Mouse (Mus musculus): ENCODE measurements around the gene Pde12. TPM values are rescaled to one million over a fixed set of nuclear protein-coding genes. Genes with fewer than 3 reads are reported as not detected.
"Not testable (repeated sequence)": the region's sequence is repeated elsewhere in the genome, so short reads cannot be mapped to it uniquely, and the experiment has no call there.

Pde12 gene
- polyA plus RNA-seq, 1 experiment from 2014 or later, result 13.7 TPM

DNA sequence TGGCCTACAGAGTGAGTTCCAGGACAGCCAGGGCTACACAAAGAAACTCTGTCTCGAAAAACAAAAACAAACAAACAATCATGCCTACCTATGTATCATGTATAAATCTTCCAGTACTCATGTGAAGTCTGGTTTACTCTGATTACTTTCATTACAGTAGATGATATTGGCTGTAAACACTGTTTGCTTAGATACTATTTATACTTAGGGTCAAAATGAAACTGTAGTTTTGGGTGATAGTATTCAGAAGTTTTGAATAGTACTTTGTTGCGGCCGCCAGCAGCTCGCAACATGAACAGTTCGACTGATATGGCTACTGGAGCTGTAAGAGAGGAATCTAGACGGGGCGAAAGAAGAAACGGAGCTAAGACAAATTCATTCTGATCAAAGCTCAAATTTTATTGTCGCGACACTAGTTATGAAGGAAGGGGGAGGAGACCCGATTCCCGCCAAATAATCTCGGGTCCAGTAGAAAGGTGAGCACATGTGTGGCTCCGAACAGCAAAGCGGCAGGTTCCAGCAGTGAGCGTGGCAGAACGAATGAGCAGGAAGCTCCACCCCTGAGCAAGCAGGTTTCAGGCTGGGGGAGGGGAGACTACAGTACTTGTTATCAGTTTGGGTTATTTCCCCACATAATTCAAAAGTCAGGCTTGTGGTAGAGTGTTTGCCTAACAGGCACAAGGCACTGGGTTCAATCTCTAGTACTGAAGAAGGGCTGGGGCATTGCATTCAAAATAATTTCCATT is 2.4 kb upstream of the Pde12 start:
- H3K9ac ChIP-seq (replicated peaks; ENCODE audit: low read depth, low read length); H3K4me2 ChIP-seq (ENCODE audit: low read depth, low read length); H3K9me3 ChIP-seq (ENCODE audit: control insufficient read depth, low read length); H3K4me3 ChIP-seq (ENCODE audit: low read depth, low read length); H3K36me3 ChIP-seq (ENCODE audit: control insufficient read depth, insufficient read depth, low read length); ATAC-seq (ENCODE audit: low read depth); H3K27ac ChIP-seq (ENCODE audit: low read depth, low read length); H3K27me3 ChIP-seq (ENCODE audit: control insufficient read depth, insufficient read depth, low read length): not testable (repeated sequence)
- peaks cover 14% of the 10 kb centered on the region for H3K4me1 ChIP-seq (ENCODE audit: control insufficient read depth, insufficient read depth, low read length)
- 69% methylated on average over 17 of the region's 17 CpGs for WGBS

DNA sequence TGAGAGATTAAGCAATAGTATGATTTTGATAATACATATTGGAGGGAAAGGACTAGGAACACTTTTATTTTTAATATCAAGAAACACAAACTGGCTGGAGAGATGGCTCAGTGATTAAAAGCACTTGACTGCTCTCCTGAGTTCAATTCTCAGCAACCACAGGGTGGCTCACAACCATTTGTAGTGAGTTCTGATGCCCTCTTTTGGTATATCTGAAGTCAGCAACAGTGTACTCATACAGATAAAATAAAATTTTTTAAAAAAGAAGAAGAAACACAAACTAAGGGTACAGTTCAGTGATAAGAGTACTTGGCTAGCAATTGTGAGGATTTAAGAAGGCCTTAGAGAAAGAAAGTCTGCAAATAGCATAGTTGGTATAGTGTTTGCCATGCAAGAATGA is 1.3 kb upstream of the Pde12 start:
- peaks cover 23% of the 10 kb centered on the region for H3K4me1 ChIP-seq (ENCODE audit: control insufficient read depth, insufficient read depth, low read length)
- no peak overlapping the region for H3K27ac ChIP-seq (ENCODE audit: low read depth, low read length)
- no peak for ATAC-seq (ENCODE audit: low read depth)
- no peaks in the 10 kb centered on the region; the same call in 1 of the 2 replicates for H3K36me3 ChIP-seq (ENCODE audit: control insufficient read depth, insufficient read depth, low read length)
- peak overlapping the region; percentile 61; the same call in 1 of the 2 replicates for H3K4me2 ChIP-seq (ENCODE audit: low read depth, low read length)
- no peaks in the 10 kb centered on the region for H3K9me3 ChIP-seq (ENCODE audit: control insufficient read depth, low read length)
- no peaks in the 10 kb centered on the region; the same call in 1 of the 2 replicates for H3K27me3 ChIP-seq (ENCODE audit: control insufficient read depth, insufficient read depth, low read length)
- H3K9ac ChIP-seq (replicated peaks; ENCODE audit: low read depth, low read length), result no peak overlapping the region
- no peak overlapping the region; the same call in 1 of the 2 replicates for H3K4me3 ChIP-seq (ENCODE audit: low read depth, low read length)

DNA sequence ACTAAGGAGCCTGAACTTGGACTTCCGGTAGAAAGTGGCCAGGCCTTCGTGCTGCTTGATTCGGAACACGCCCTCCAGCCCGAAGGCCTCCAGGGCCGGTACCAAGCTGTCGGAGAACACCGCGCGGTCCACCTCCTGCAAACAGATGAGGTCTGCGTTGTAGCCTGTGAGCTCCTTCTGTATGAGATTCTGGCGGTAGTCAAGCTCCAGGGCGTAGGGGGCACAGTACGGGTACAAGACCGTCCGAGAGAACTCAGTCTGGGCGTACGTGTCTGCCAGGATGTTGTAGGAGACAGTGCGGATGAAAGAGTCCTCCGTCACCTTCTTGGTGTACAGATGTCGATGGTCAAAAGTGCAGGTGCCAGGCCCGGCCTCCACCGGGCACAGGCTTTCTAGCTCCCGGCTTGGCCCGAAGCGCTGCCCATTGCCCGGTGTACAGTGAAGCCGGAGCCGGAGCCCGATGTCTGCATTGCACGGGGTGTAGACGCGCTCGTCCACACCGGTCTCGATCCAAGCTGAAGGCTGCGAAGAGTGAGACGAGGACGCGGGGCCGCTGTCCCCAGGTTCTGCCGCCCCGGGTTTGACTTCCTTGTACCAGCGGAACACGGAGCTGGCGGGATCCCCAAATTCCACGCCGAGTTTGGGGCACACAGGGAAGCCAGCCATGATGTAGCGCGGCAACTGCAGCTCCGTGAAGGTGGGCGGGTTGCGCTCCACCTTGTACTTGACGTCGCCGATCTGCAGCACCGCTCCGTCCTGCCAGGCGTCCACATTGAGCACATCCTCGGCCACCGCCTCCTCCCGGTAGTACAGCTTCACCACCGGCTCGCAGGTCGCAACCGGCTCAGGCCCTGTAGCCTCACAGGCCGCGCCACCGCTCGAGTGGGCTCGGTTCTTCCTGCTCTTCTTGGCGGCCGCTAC is 1.1 kb downstream of the Pde12 start:
- ATAC-seq (ENCODE audit: low read depth), result peak; percentile 58
- peaks cover 6% of the 10 kb centered on the region; the same call in 1 of the 2 replicates for H3K36me3 ChIP-seq (ENCODE audit: control insufficient read depth, insufficient read depth, low read length)
- H3K4me3 ChIP-seq (ENCODE audit: low read depth, low read length), result peak overlapping the region; percentile 88
- H3K27me3 ChIP-seq (ENCODE audit: control insufficient read depth, insufficient read depth, low read length), result no peaks in the 10 kb centered on the region; the same call in 1 of the 2 replicates
- peak overlapping the region; percentile 87 for H3K9ac ChIP-seq (replicated peaks; ENCODE audit: low read depth, low read length)
- peak overlapping the region; percentile 96 for H3K4me2 ChIP-seq (ENCODE audit: low read depth, low read length)
- H3K9me3 ChIP-seq (ENCODE audit: control insufficient read depth, low read length), result no peaks in the 10 kb centered on the region
- peaks cover 23% of the 10 kb centered on the region for H3K4me1 ChIP-seq (ENCODE audit: control insufficient read depth, insufficient read depth, low read length)
- peak overlapping the region; percentile 83 for H3K27ac ChIP-seq (ENCODE audit: low read depth, low read length)
- under 1% methylated on average over 73 of the region's 73 CpGs for WGBS

DNA sequence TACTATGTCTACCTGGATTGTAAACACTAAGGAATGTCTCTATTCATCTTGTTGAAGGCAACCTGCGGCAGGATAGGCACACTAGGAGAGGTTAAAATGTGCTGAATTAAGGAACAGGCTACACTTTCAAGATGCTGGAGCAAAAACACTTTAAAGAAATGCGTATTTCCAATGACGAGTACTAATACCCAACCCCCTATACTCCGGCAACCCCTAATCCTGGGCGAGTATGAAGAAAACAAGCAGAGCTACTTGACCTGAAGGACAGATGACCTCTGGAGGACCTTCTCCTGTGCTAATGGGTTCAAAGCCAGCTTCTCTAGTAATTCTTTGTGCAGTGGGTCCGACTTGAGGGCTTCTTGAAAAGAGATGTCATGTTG is 1.7 kb downstream of the Pde12 start:
- peaks cover 23% of the 10 kb centered on the region for H3K4me1 ChIP-seq (ENCODE audit: control insufficient read depth, insufficient read depth, low read length)
- H3K36me3 ChIP-seq (ENCODE audit: control insufficient read depth, insufficient read depth, low read length), result peaks cover 6% of the 10 kb centered on the region; the same call in 1 of the 2 replicates
- no peak for ATAC-seq (ENCODE audit: low read depth)
- H3K9ac ChIP-seq (replicated peaks; ENCODE audit: low read depth, low read length), result peak overlapping the region; percentile 87; the same call in 1 of the 2 replicates
- no peaks in the 10 kb centered on the region; the same call in 1 of the 2 replicates for H3K27me3 ChIP-seq (ENCODE audit: control insufficient read depth, insufficient read depth, low read length)
- peak overlapping the region; percentile 96 for H3K4me2 ChIP-seq (ENCODE audit: low read depth, low read length)
- H3K27ac ChIP-seq (ENCODE audit: low read depth, low read length), result no peak overlapping the region
- H3K9me3 ChIP-seq (ENCODE audit: control insufficient read depth, low read length), result no peaks in the 10 kb centered on the region
- 38% methylated on average over 6 of the region's 6 CpGs for WGBS
- H3K4me3 ChIP-seq (ENCODE audit: low read depth, low read length), result peak overlapping the region; percentile 88

DNA sequence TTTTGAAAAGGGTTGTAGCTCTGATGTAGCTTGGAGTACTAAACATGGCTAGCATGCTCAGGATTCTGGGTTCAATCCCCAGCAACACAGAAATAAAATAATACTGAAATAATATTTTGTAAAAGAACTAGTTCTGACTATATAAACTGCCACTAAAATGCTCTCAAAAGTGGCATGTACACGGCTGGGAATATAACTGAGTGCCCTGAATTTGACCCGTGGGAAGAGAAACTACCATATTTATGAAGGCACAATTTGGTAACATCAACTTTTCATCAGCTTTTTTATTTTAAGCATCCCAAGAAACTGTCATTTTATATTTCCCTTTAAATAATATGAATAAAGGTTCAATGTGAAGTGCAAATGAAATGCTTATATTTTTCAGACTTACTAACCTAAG is 5.8 kb downstream of the Pde12 start:
- peaks cover 6% of the 10 kb centered on the region; the same call in 1 of the 2 replicates for H3K36me3 ChIP-seq (ENCODE audit: control insufficient read depth, insufficient read depth, low read length)
- no peak overlapping the region for H3K27ac ChIP-seq (ENCODE audit: low read depth, low read length)
- H3K27me3 ChIP-seq (ENCODE audit: control insufficient read depth, insufficient read depth, low read length), result no peaks in the 10 kb centered on the region; the same call in 1 of the 2 replicates
- no peak for ATAC-seq (ENCODE audit: low read depth)
- H3K4me2 ChIP-seq (ENCODE audit: low read depth, low read length), result no peak overlapping the region
- no peak overlapping the region for H3K4me3 ChIP-seq (ENCODE audit: low read depth, low read length)
- H3K4me1 ChIP-seq (ENCODE audit: control insufficient read depth, insufficient read depth, low read length), result peaks cover 19% of the 10 kb centered on the region
- H3K9ac ChIP-seq (replicated peaks; ENCODE audit: low read depth, low read length), result no peak overlapping the region
- H3K9me3 ChIP-seq (ENCODE audit: control insufficient read depth, low read length), result no peaks in the 10 kb centered on the region
- 93% methylated on average over 2 of the region's 2 CpGs for WGBS

DNA sequence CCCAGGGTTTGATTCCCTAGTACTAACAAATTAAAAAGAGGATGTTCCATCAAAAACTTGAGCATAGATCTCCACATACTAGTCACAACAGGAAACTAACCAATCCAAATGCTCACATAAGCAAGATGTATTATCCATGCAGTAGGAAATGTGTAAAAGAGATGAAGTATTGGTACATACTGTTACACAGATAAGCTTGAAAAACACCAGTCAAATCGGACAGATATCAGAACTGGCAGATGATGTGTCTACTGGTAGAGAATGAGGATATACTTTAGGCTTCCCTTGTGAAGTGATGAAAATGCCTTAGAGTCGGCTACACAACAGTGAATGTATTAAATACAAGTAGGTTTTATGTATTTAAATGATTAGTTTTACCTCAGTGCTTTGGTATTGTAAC is 7.2 kb downstream of the Pde12 start:
- no peak overlapping the region for H3K4me3 ChIP-seq (ENCODE audit: low read depth, low read length)
- ATAC-seq (ENCODE audit: low read depth), result no peak
- H3K9me3 ChIP-seq (ENCODE audit: control insufficient read depth, low read length), result no peaks in the 10 kb centered on the region
- H3K36me3 ChIP-seq (ENCODE audit: control insufficient read depth, insufficient read depth, low read length), result peaks cover 9% of the 10 kb centered on the region; the same call in 1 of the 2 replicates
- 90% methylated on average over 2 of the region's 2 CpGs for WGBS
- peaks cover 13% of the 10 kb centered on the region for H3K4me1 ChIP-seq (ENCODE audit: control insufficient read depth, insufficient read depth, low read length)
- H3K9ac ChIP-seq (replicated peaks; ENCODE audit: low read depth, low read length), result no peak overlapping the region
- H3K4me2 ChIP-seq (ENCODE audit: low read depth, low read length), result no peak overlapping the region
- H3K27me3 ChIP-seq (ENCODE audit: control insufficient read depth, insufficient read depth, low read length), result no peaks in the 10 kb centered on the region
- H3K27ac ChIP-seq (ENCODE audit: low read depth, low read length), result no peak overlapping the region

DNA sequence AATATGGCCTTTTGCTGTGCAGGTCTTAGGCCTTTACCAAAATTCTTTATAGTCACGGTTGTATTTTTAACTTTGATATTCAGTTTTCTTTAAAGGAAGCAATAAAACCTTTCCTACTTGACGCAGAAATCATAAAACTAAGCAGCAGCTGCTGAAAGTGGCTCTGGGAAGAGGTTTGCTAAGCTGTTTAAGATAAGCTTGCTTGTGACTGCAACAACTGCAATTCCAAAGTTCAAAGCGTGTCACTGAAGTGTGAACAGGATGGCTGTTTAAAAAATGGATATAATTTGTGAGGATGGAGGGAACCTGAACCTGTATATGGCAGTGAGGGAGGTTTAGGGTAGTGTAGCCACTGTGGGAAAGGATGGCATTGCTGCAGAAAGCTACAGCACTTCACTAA is 7.7 kb downstream of the Pde12 start:
- Histone ChIP-seq H3K36me3 (ENCODE audit: control insufficient read depth, insufficient read depth, low read length) (peaks cover 10% of the 10 kb centered on the region; the same call in 1 of the 2 replicates), H3K27ac (ENCODE audit: low read depth, low read length) (no peak overlapping the region), H3K27me3 (ENCODE audit: control insufficient read depth, insufficient read depth, low read length) (no peaks in the 10 kb centered on the region), H3K9me3 (ENCODE audit: control insufficient read depth, low read length) (no peaks in the 10 kb centered on the region), H3K4me3 (ENCODE audit: low read depth, low read length) (no peak overlapping the region), H3K4me2 (ENCODE audit: low read depth, low read length) (no peak overlapping the region), H3K4me1 (ENCODE audit: control insufficient read depth, insufficient read depth, low read length) (peaks cover 9% of the 10 kb centered on the region), H3K9ac (replicated peaks; ENCODE audit: low read depth, low read length) (no peak overlapping the region)
- 82% methylated on average over 3 of the region's 3 CpGs for WGBS
- no peak for ATAC-seq (ENCODE audit: low read depth)

DNA sequence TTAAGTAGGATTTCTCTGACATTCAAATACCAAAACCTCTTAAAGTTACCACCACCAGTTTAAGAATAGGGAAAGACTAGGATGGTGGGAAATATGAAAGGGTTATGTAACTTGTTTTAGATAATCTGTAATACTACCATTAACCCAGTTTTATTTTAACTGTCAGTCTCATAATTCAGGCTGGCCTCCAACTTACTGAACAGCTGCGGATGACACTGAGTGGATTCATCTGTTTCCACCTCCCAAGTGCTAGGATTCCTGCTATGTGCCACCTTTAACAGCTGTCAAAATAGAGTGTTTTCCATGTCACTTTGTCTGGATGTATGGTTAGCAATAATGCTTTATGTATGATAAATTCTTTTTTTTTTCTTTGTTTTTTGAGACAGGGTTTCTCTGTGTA is 9.4 kb downstream of the Pde12 start:
- no peak overlapping the region for H3K4me2 ChIP-seq (ENCODE audit: low read depth, low read length)
- no peak overlapping the region for H3K9ac ChIP-seq (replicated peaks; ENCODE audit: low read depth, low read length)
- WGBS, result 89% methylated on average over 1 of the region's 1 CpGs
- peaks cover 21% of the 10 kb centered on the region; the same call in 1 of the 2 replicates for H3K36me3 ChIP-seq (ENCODE audit: control insufficient read depth, insufficient read depth, low read length)
- no peak overlapping the region for H3K27ac ChIP-seq (ENCODE audit: low read depth, low read length)
- no peak overlapping the region for H3K4me3 ChIP-seq (ENCODE audit: low read depth, low read length)
- ATAC-seq (ENCODE audit: low read depth), result no peak
- H3K9me3 ChIP-seq (ENCODE audit: control insufficient read depth, low read length), result no peaks in the 10 kb centered on the region
- H3K4me1 ChIP-seq (ENCODE audit: control insufficient read depth, insufficient read depth, low read length), result no peaks in the 10 kb centered on the region
- H3K27me3 ChIP-seq (ENCODE audit: control insufficient read depth, insufficient read depth, low read length), result no peaks in the 10 kb centered on the region

DNA sequence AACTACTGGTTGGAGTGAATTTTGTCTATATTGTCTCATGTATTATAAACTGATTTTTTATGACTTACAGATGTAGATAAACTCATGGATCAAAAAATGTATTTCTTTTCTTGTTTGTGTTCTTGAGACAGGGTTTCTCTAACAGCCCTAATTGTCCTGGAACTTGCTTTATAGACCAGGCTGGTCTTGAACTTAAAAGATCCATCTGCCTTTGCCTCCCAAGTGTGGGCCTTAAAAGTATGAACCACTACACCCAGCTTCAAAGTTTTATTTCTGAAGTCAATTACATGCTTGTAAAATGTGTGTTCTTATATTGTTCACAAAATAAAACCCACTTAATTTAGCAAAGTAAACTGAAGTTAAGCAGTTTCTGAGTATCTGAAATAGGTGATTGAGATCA is 11.5 kb downstream of the Pde12 start:
- Histone ChIP-seq H3K4me3 (ENCODE audit: low read depth, low read length) (no peak overlapping the region), H3K27me3 (ENCODE audit: control insufficient read depth, insufficient read depth, low read length) (no peaks in the 10 kb centered on the region), H3K9me3 (ENCODE audit: control insufficient read depth, low read length) (no peaks in the 10 kb centered on the region), H3K36me3 (ENCODE audit: control insufficient read depth, insufficient read depth, low read length) (peaks cover 29% of the 10 kb centered on the region; the same call in 1 of the 2 replicates), H3K27ac (ENCODE audit: low read depth, low read length) (no peak overlapping the region), H3K4me2 (ENCODE audit: low read depth, low read length) (no peak overlapping the region), H3K9ac (replicated peaks; ENCODE audit: low read depth, low read length) (no peak overlapping the region), H3K4me1 (ENCODE audit: control insufficient read depth, insufficient read depth, low read length) (no peaks in the 10 kb centered on the region)
- ATAC-seq (ENCODE audit: low read depth), result no peak

Measured in neural tube, embryonic 14.5 days (tissue).